Mouse (Mus musculus): ENCODE data around the gene Sec22b. TPM values are rescaled to one million over a fixed set of nuclear protein-coding genes. Genes with fewer than 3 reads are reported as not detected.

The Sec22b gene
- polyA plus RNA-seq (2012; ENCODE audit: low replicate concordance): 40.2 and 58.4 TPM in 2 replicates

GRCm38 (mm10) chr3:97900516-97901490, at the start of gene Sec22b:
Gene Sec22b, plus strand, starts transcription at chr3:97901190.

DNA sequence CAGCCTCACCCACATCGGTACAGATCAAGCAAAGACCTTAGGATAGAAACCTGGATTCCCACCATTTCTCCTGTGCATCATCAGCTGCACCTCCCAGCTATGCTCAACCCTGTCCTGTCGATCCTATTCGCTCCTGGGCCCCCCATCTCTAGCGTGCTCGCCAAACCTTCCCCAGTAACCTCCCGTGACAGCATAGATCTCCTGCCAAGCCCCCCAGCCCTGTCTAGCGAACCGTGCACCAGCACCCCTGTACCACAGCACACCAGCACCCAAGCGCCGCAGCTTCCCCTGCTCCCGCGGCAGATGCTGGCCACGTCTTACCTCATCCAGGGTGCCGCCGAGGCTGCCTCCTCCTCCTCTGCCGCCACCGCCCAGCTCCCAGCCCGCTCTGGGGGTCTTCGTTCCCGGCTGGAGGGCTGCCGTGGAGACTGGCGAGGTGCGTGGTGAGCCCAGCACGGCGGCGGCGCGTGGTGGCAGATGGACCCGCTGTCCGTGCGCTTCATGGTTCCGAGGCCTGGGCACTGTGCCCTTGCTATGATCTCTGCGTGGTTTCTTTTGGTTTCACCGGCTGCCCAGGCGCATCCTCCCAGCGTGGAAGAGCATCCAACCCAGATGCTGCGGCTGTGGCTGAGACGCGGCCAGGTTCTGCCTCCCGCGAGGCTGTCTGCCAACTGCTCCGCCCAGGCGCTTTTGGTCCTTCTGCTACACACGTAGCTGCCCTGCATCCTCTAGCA, 12.7 kb upstream of the Sec22b start, which contains the start of gene Pde4dip:
Pde4dip (minus strand) TSS at position 540 of the 734 bp plus-strand sequence.

Other genes with a start within 250 kb of the Sec22b start
- 2.7 and 4.5 TPM in 2 replicates for gene Prkab2, start 243.0 kb upstream of the Sec22b start, polyA plus RNA-seq (2012; ENCODE audit: low replicate concordance)
- not detected in 2 replicates for gene Gm17651, start 226.5 kb upstream of the Sec22b start, polyA plus RNA-seq (2012; ENCODE audit: low replicate concordance)
- 6.9 and 10.3 TPM in 2 replicates for gene Pde4dip, start 12.5 kb upstream of the Sec22b start, polyA plus RNA-seq (2012; ENCODE audit: low replicate concordance)
- 45.4 and 72.9 TPM in 2 replicates for gene Notch2, start 112.3 kb downstream of the Sec22b start, polyA plus RNA-seq (2012; ENCODE audit: low replicate concordance)

All from hematopoietic multipotent progenitor cell, adult 10-12 weeks (in vitro differentiated cells).